Mouse (Mus musculus) lung, adult 2 months (tissue): Measurements from ENCODE around the gene Pskh1.

Experiments
- CTCF ChIP-seq: fragments of 200-500 bp; IDR thresholded peaks from 2 replicates; pipeline ENCODE4 v1.5.1; 2011; ENCODE audit warnings: mild to moderate bottlenecking, low read length, control low read depth; ENCODE audit not compliant: insufficient read depth
- POLR2A ChIP-seq: fragments of 200-500 bp; IDR thresholded peaks from 2 replicates; pipeline ENCODE4 v1.6.1; 2011; ENCODE audit warnings: low read depth, mild to moderate bottlenecking, control low read depth, low read length, borderline replicate concordance; ENCODE audit errors: extremely low read depth

GRCm38 (mm10) chr8:105969367-105969766, 69.1 kb downstream of the Pskh1 start:
- TF ChIP-seq CTCF (no peak), POLR2A (no peak)
